Mouse (Mus musculus): ENCODE measurements around the gene Tor3a. TPM values are rescaled to one million over a fixed set of nuclear protein-coding genes. Genes with fewer than 3 reads are reported as not detected.

Gene Tor3a
- polyA plus RNA-seq, 1 experiment from 2014 or later = 19.9 TPM

DNA sequence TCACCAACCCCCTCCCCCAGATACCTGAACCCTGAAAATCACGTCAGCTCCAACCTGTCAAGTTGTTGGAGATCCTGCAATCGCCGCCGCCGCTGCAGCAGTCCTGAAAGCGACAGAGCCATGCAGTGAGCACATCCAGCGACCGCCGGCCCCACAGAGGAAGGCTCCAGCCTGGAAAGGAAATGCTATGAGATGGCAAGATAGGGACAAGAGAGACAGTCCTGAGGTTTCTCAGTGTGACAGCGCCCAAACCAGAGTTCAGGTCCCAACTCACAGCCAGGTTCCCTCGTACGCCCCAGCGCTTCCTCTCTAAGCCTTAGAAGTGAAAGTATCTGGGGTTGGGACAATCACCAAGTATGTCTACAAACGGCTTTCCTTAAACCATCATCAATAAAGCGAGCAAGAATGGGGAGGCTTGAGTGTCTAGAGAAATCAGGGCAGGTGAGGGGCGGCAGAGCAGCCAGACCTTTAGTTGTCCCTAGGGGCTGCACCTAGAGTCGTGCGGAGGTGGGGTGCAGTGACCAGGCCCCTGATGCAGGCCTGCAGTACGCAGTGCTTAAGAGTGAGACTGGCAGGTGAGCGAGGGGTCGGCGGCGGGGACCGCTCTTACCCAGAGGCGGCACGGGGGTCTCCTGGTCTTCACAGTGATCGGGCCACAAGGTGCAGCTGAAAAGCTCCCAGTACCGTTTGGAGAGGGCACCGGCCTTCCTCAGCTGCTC lies 521 bp downstream of the Tor3a start:
- peaks cover 8% of the 10 kb centered on the region; the same call in 1 of the 2 replicates for H3K4me1 ChIP-seq (replicated peaks; ENCODE audit: insufficient read depth, low read length)
- peak overlapping the region; percentile 100 for H3K4me2 ChIP-seq (ENCODE audit: low read length)
- no peaks in the 10 kb centered on the region for H3K36me3 ChIP-seq (ENCODE audit: insufficient read depth, low read length)
- H3K4me3 ChIP-seq (replicated peaks; ENCODE audit: low read depth, low read length) = peak overlapping the region; percentile 69
- ATAC-seq (replicated peaks; ENCODE audit: low FRiP score, low read depth) = peak; percentile 44; the same call in 1 of the 2 replicates
- DNase-seq (ENCODE audit: low spot score) = peak; percentile 23
- no peak for TF ChIP-seq CTCF (IDR thresholded peaks at IDR 0.05; ENCODE audit: low read depth)
- peak overlapping the region; percentile 80 for H3K27ac ChIP-seq
- no peaks in the 10 kb centered on the region for H3K9me3 ChIP-seq (replicated peaks; ENCODE audit: low read length)
- H3K27me3 ChIP-seq (ENCODE audit: insufficient read depth, low read length) = no peaks in the 10 kb centered on the region
- 2% methylated on average over 27 of the region's 29 CpGs for WGBS
- H3K9ac ChIP-seq (ENCODE audit: low read depth, low read length) = peak overlapping the region; percentile 67

GRCm38 (mm10) chr1:156672720-156673475 lies 1.3 kb downstream of the Tor3a start:
- Histone ChIP-seq H3K4me3 (replicated peaks; ENCODE audit: low read depth, low read length) (peak overlapping the region; percentile 69), H3K27ac (0 out of 2 replicates have a peak overlapping the region, but pooled peaks have one; percentile 80), H3K4me2 (ENCODE audit: low read length) (peak overlapping the region; percentile 100), H3K9me3 (replicated peaks; ENCODE audit: low read length) (no peaks in the 10 kb centered on the region), H3K4me1 (replicated peaks; ENCODE audit: insufficient read depth, low read length) (peaks cover 8% of the 10 kb centered on the region; the same call in 1 of the 2 replicates), H3K36me3 (ENCODE audit: insufficient read depth, low read length) (no peaks in the 10 kb centered on the region), H3K9ac (ENCODE audit: low read depth, low read length) (peak overlapping the region; percentile 67), H3K27me3 (ENCODE audit: insufficient read depth, low read length) (no peaks in the 10 kb centered on the region)
- WGBS = 19% methylated on average over 14 of the region's 14 CpGs
- DNase-seq (ENCODE audit: low spot score) (peak; percentile 44), ATAC-seq (replicated peaks; ENCODE audit: low FRiP score, low read depth) (no peak)
- no peak for TF ChIP-seq CTCF (IDR thresholded peaks at IDR 0.05; ENCODE audit: low read depth)

GRCm38 (mm10) chr1:156671921-156672320 lies 2.2 kb downstream of the Tor3a start:
- H3K36me3 ChIP-seq (ENCODE audit: insufficient read depth, low read length) = no peaks in the 10 kb centered on the region
- H3K9ac ChIP-seq (ENCODE audit: low read depth, low read length) = no peak overlapping the region
- H3K4me2 ChIP-seq (ENCODE audit: low read length) = no peak overlapping the region
- no peak overlapping the region for H3K27ac ChIP-seq
- no peaks in the 10 kb centered on the region for H3K9me3 ChIP-seq (replicated peaks; ENCODE audit: low read length)
- H3K27me3 ChIP-seq (ENCODE audit: insufficient read depth, low read length) = no peaks in the 10 kb centered on the region
- DNase-seq (ENCODE audit: low spot score) (no peak), ATAC-seq (replicated peaks; ENCODE audit: low FRiP score, low read depth) (no peak)
- H3K4me3 ChIP-seq (replicated peaks; ENCODE audit: low read depth, low read length) = no peak overlapping the region
- 95% methylated on average over 3 of the region's 3 CpGs for WGBS
- TF ChIP-seq CTCF (IDR thresholded peaks at IDR 0.05; ENCODE audit: low read depth) = no peak
- peaks cover 8% of the 10 kb centered on the region; the same call in 1 of the 2 replicates for H3K4me1 ChIP-seq (replicated peaks; ENCODE audit: insufficient read depth, low read length)

GRCm38 (mm10) chr1:156669208-156669983 lies 4.8 kb downstream of the Tor3a start:
- H3K9me3 ChIP-seq (replicated peaks; ENCODE audit: low read length) = no peaks in the 10 kb centered on the region
- 54% methylated on average over 11 of the region's 11 CpGs for WGBS
- H3K27ac ChIP-seq = no peak overlapping the region
- DNase-seq (ENCODE audit: low spot score) = no peak
- H3K9ac ChIP-seq (ENCODE audit: low read depth, low read length) = no peak overlapping the region
- no peak overlapping the region for H3K4me3 ChIP-seq (replicated peaks; ENCODE audit: low read depth, low read length)
- ATAC-seq (replicated peaks; ENCODE audit: low FRiP score, low read depth) = no peak
- H3K4me2 ChIP-seq (ENCODE audit: low read length) = no peak overlapping the region
- peaks cover 8% of the 10 kb centered on the region; the same call in 1 of the 2 replicates for H3K4me1 ChIP-seq (replicated peaks; ENCODE audit: insufficient read depth, low read length)
- H3K27me3 ChIP-seq (ENCODE audit: insufficient read depth, low read length) = no peaks in the 10 kb centered on the region
- no peaks in the 10 kb centered on the region for H3K36me3 ChIP-seq (ENCODE audit: insufficient read depth, low read length)
- no peak for TF ChIP-seq CTCF (IDR thresholded peaks at IDR 0.05; ENCODE audit: low read depth)

- no peak overlapping the region for H3K9ac ChIP-seq (ENCODE audit: low read depth, low read length)
- ATAC-seq (replicated peaks; ENCODE audit: low FRiP score, low read depth) (no peak), DNase-seq (ENCODE audit: low spot score) (no peak)
- H3K27ac ChIP-seq = no peak overlapping the region
- H3K4me2 ChIP-seq (ENCODE audit: low read length) = no peak overlapping the region
- H3K36me3 ChIP-seq (ENCODE audit: insufficient read depth, low read length) = no peaks in the 10 kb centered on the region
- no peaks in the 10 kb centered on the region for H3K27me3 ChIP-seq (ENCODE audit: insufficient read depth, low read length)
- no peaks in the 10 kb centered on the region for H3K9me3 ChIP-seq (replicated peaks; ENCODE audit: low read length)
- no peak overlapping the region for H3K4me3 ChIP-seq (replicated peaks; ENCODE audit: low read depth, low read length)
- H3K4me1 ChIP-seq (replicated peaks; ENCODE audit: insufficient read depth, low read length) = peaks cover 8% of the 10 kb centered on the region; the same call in 1 of the 2 replicates
- TF ChIP-seq CTCF (IDR thresholded peaks at IDR 0.05; ENCODE audit: low read depth) = no peak
- 32% methylated on average over 5 of the region's 5 CpGs for WGBS
Observed at GRCm38 (mm10) chr1:156668602-156669001, 5.6 kb downstream of the Tor3a start.
